Mouse (Mus musculus) R1 (cell line): ENCODE measurements around the gene Igfbp6.

Experiments
- DNase-seq: peaks from one replicate; pipeline ENCODE4 v3.0.0-alpha.2; 2018; ENCODE audit warnings: low read depth, low spot score

Gene Igfbp6

GRCm38 (mm10) chr15:102136129-102136758 lies 7.9 kb upstream of the Igfbp6 start, which contains the start of gene Spryd3:
Gene Spryd3 (minus strand): TSS chr15:102136234.
- peak; percentile 97 for DNase-seq

- DNase-seq = no peak
Observed at GRCm38 (mm10) chr15:102141120-102141519, 3.0 kb upstream of the Igfbp6 start.

- peak; percentile 44 for DNase-seq
Observed at GRCm38 (mm10) chr15:102142914-102143912, 949 bp upstream of the Igfbp6 start.

GRCm38 (mm10) chr15:102144726-102145125 lies 564 bp downstream of the Igfbp6 start:
- DNase-seq = no peak

GRCm38 (mm10) chr15:102145330-102145729 lies 1.2 kb downstream of the Igfbp6 start:
- DNase-seq = no peak

- DNase-seq = no peak
Observed at GRCm38 (mm10) chr15:102146089-102146488, 1.9 kb downstream of the Igfbp6 start.

GRCm38 (mm10) chr15:102146882-102147281 lies 2.7 kb downstream of the Igfbp6 start:
- DNase-seq = peak; percentile 76

- DNase-seq = no peak
Observed at GRCm38 (mm10) chr15:102147674-102148402, 3.7 kb downstream of the Igfbp6 start.

- no peak for DNase-seq
Observed at GRCm38 (mm10) chr15:102149561-102149960, 5.4 kb downstream of the Igfbp6 start.

- peak; percentile 49 for DNase-seq
Observed at GRCm38 (mm10) chr15:102150301-102151135, 6.4 kb downstream of the Igfbp6 start, which contains the start of gene Soat2. Gene Soat2 (plus strand): TSS chr15:102150526.

- DNase-seq = no peak
Observed at GRCm38 (mm10) chr15:102152646-102153045, 8.5 kb downstream of the Igfbp6 start.

GRCm38 (mm10) chr15:102155006-102155405 lies 10.8 kb downstream of the Igfbp6 start:
- DNase-seq = peak; percentile 50

GRCm38 (mm10) chr15:102156836-102157235 lies 12.7 kb downstream of the Igfbp6 start:
- DNase-seq = peak; percentile 92

GRCm38 (mm10) chr15:102160415-102161060 lies 16.4 kb downstream of the Igfbp6 start:
- peak; percentile 66 for DNase-seq

GRCm38 (mm10) chr15:102163900-102164693 lies 19.9 kb downstream of the Igfbp6 start:
- peak; percentile 64 for DNase-seq

- DNase-seq = no peak
Observed at GRCm38 (mm10) chr15:102165468-102166100, 21.4 kb downstream of the Igfbp6 start.

GRCm38 (mm10) chr15:102167620-102168021 lies 23.5 kb downstream of the Igfbp6 start:
- DNase-seq = no peak

GRCm38 (mm10) chr15:102169064-102169463 lies 24.9 kb downstream of the Igfbp6 start:
- DNase-seq = no peak

GRCm38 (mm10) chr15:102173581-102173980 lies 29.4 kb downstream of the Igfbp6 start:
- no peak for DNase-seq
